Mouse (Mus musculus) liver, embryonic 14.5 days (tissue): Measurements from ENCODE around the gene Samsn1.

Experiments used
- CTCF ChIP-seq: IDR thresholded peaks from 2 replicates; pipeline ENCODE4 v1.5.1; 2016; ENCODE audit warnings: antibody characterized with exemption, low read depth, control low read depth
- EP300 ChIP-seq: IDR thresholded peaks from 2 replicates; pipeline ENCODE4 v1.6.1; 2016; ENCODE audit warnings: antibody characterized with exemption, low read depth

DNA sequence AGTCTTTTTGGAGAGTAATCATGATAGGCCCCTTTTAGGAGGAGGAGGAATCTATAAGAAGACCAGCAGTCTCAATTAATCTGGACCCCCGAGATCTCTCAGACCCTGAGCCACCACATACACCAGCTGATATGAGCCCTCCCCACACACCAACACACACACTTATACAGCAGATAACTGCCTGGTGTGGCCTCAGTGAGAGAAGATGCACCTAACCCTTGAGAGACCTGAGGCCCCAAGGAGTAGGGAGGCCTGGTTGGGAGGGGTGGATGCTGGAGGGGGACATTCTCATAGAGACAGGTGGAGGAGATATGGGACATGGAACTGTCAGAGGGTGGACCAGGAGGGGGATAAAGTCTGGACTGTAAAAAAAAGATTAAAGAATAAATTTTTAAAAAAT lies 128.6 kb downstream of the Samsn1 start:
- TF ChIP-seq CTCF (no peak), EP300 (no peak)
